Mouse (Mus musculus) layer of hippocampus, adult 9-11 months (tissue): ENCODE measurements around the gene Gm9833.
"Not testable (repeated sequence)": the region's sequence is repeated elsewhere in the genome, so short reads cannot be mapped to it uniquely, and the experiment has no call there.

Experiments
- DNase-seq: peaks from one replicate; pipeline ENCODE4 v3.0.0; 2022

Gene Gm9833

GRCm38 (mm10) chr3:10087994-10088393 is at the start of gene Gm9833:
Gene Gm9833 (plus strand): TSS chr3:10088110.
- DNase-seq = not testable (repeated sequence)

GRCm38 (mm10) chr3:10070070-10070469 is 17.8 kb upstream of the Gm9833 start:
- no peak for DNase-seq

GRCm38 (mm10) chr3:10075826-10076225 is 12.1 kb upstream of the Gm9833 start:
- DNase-seq = no peak

- no peak for DNase-seq
These were observed 10.6 kb upstream of the Gm9833 start for GRCm38 (mm10) chr3:10077096-10077841.

- no peak for DNase-seq
These were observed 9.8 kb upstream of the Gm9833 start for GRCm38 (mm10) chr3:10078113-10078512.

GRCm38 (mm10) chr3:10081336-10081735 is 6.6 kb upstream of the Gm9833 start:
- DNase-seq = no peak

- peak; percentile 39 for DNase-seq
These were observed 5.9 kb upstream of the Gm9833 start for GRCm38 (mm10) chr3:10081911-10082541.

- DNase-seq = no peak
These were observed 5.3 kb upstream of the Gm9833 start for GRCm38 (mm10) chr3:10082545-10083062.

- no peak for DNase-seq
These were observed 3.8 kb upstream of the Gm9833 start for GRCm38 (mm10) chr3:10084102-10084501.

GRCm38 (mm10) chr3:10085396-10086119 is 2.4 kb upstream of the Gm9833 start:
- peak; percentile 15 for DNase-seq

GRCm38 (mm10) chr3:10087511-10087910 is 399 bp upstream of the Gm9833 start:
- DNase-seq = no peak

GRCm38 (mm10) chr3:10091616-10092140 is 3.8 kb downstream of the Gm9833 start:
- DNase-seq = no peak

- DNase-seq = no peak
These were observed 4.6 kb downstream of the Gm9833 start for GRCm38 (mm10) chr3:10092499-10092898.

- no peak for DNase-seq
These were observed 5.0 kb downstream of the Gm9833 start for GRCm38 (mm10) chr3:10092914-10093313.

- DNase-seq = no peak
These were observed 7.2 kb downstream of the Gm9833 start for GRCm38 (mm10) chr3:10095076-10095622.

GRCm38 (mm10) chr3:10099756-10100155 is 11.8 kb downstream of the Gm9833 start:
- DNase-seq = no peak

GRCm38 (mm10) chr3:10111570-10111969 is 23.7 kb downstream of the Gm9833 start:
- DNase-seq = no peak

GRCm38 (mm10) chr3:10112196-10112595 is 24.3 kb downstream of the Gm9833 start:
- DNase-seq = no peak

GRCm38 (mm10) chr3:10112660-10113059 is 24.8 kb downstream of the Gm9833 start:
- no peak for DNase-seq

- DNase-seq = no peak
These were observed 28.6 kb downstream of the Gm9833 start for GRCm38 (mm10) chr3:10116531-10116930.

GRCm38 (mm10) chr3:10121232-10121631 is 33.3 kb downstream of the Gm9833 start:
- DNase-seq = no peak

GRCm38 (mm10) chr3:10121956-10122739 is 34.2 kb downstream of the Gm9833 start:
- DNase-seq = no peak
